11 mouse cellular contexts compared by ENCODE assay signal in genomic region chr6:115854432-115854831, GRCm38 (mm10). TPM values are rescaled to one million over a fixed set of nuclear protein-coding genes. Genes with fewer than 3 reads are reported as not detected.
DNase-seq lines count a peak whose midpoint lies in the region; ATAC-seq and TF ChIP-seq lines count a peak whose summit lies in the region.
"Had no signal": no experiment of that assay in that cellular context is flagged by ENCODE, and none has a peak within 500 bp of the region (broad histone marks: within the 10 kb centered on the region; RNA-seq: fewer than 3 reads in every experiment).

No protein-coding gene starts in this region.

- H3K9me3 ChIP-seq in embryonic facial prominence, embryonic 14.5 days (ENCODE audit: control insufficient read depth, low read length) = no peaks in the 10 kb centered on the region
- H3K9me3 ChIP-seq: forebrain, embryonic 13.5 days had no signal

- 0 out of 2 replicates have a peak, but pooled peaks cover 7% of the 10 kb centered on the region for H3K36me3 ChIP-seq in embryonic facial prominence, embryonic 14.5 days (ENCODE audit: control insufficient read depth, insufficient read depth, low read length)

- peak; percentile 26 to 37 for DNase-seq in cerebellum, postnatal 14 days
- DNase-seq in layer of hippocampus, adult 2 months (ENCODE audit: low spot score in 2 of 2) = no peak
- no peak for DNase-seq in layer of hippocampus, adult 8-10 months (ENCODE audit: low spot score in 2 of 2)
- DNase-seq in B cell, adult 2 months = peak; percentile 55 to 58
- DNase-seq in embryonic facial prominence, embryonic 14.5 days (ENCODE audit: low spot score) = no peak
- no peak for DNase-seq in adrenal gland, postnatal 25 days
- DNase-seq in urinary bladder, adult 18-20 months (ENCODE audit: low spot score in 2 of 2) = no peak
- DNase-seq: cerebellum, adult 11 months had no signal

- H3K4me1 ChIP-seq in embryonic facial prominence, embryonic 14.5 days (ENCODE audit: control insufficient read depth, insufficient read depth, low read length) = peaks cover 14% of the 10 kb centered on the region

- H3K27ac ChIP-seq in layer of hippocampus, adult 2 months = peak overlapping the region; percentile 92
- H3K27ac ChIP-seq in embryonic facial prominence, embryonic 14.5 days (replicated peaks; ENCODE audit: low read depth, low read length) = peak overlapping the region; percentile 85; the same call in 1 of the 2 replicates

- H3K4me2 ChIP-seq in embryonic facial prominence, embryonic 14.5 days (ENCODE audit: low read depth, low read length) = no peak overlapping the region

- no peak overlapping the region for H3K9ac ChIP-seq in embryonic facial prominence, embryonic 14.5 days (ENCODE audit: low read depth, low read length)

- ATAC-seq in cerebellum, adult (ENCODE audit: insufficient number of reproducible peaks, low FRiP score, low TSS enrichment) = no peak
- no peak for ATAC-seq in embryonic facial prominence, embryonic 14.5 days (ENCODE audit: low read depth)

- TF ChIP-seq CTCF in layer of hippocampus, adult 2 months (conservative IDR thresholded peaks at IDR 0.05) = peak; percentile 74

- H3K27me3 ChIP-seq in embryonic facial prominence, embryonic 14.5 days (replicated peaks; ENCODE audit: control insufficient read depth, insufficient read depth, low read length) = no peaks in the 10 kb centered on the region
- H3K27me3 ChIP-seq: forebrain, embryonic 13.5 days had no signal

- H3K4me3 ChIP-seq in layer of hippocampus, adult 2 months = no peak overlapping the region
- no peak overlapping the region for H3K4me3 ChIP-seq in embryonic facial prominence, embryonic 14.5 days (ENCODE audit: low read depth, low read length)

- 67% methylated on average over 2 of the region's 2 CpGs for WGBS in embryonic facial prominence, embryonic 14.5 days

RNA-seq across cellular contexts. Expression of gene Ift122, which starts 1.2 kb away (rescaled TPM):
- total RNA-seq in layer of hippocampus, adult 2 months (2021) = 10 to 100 TPM; 30.3 TPM
- total RNA-seq in layer of hippocampus, adult 8-10 months (2022) = 10 to 100 TPM; 26.3 to 37.8 (median 30.0) TPM
- polyA plus RNA-seq in embryonic facial prominence, embryonic 14.5 days (2014; fragmentation: Nextera tagmentation; extraction: Ambion mirVana) = 20.4 and 21.8 TPM in 2 replicates
- 19.2 and 22.2 TPM in 2 replicates for total RNA-seq in adrenal gland, postnatal 25 days (2021)

RNA-seq across cellular contexts. Expression of gene Mbd4, which starts 1.3 kb away (rescaled TPM):
- total RNA-seq in layer of hippocampus, adult 2 months (2021) = 1 to 10 TPM; 6.3 to 6.8 TPM
- total RNA-seq in layer of hippocampus, adult 8-10 months (2022) = 1 to 10 TPM; 5.7 to 7.3 (median 6.6) TPM
- 13.3 and 13.4 TPM in 2 replicates for polyA plus RNA-seq in embryonic facial prominence, embryonic 14.5 days (2014; fragmentation: Nextera tagmentation; extraction: Ambion mirVana)
- 4.0 and 4.8 TPM in 2 replicates for total RNA-seq in adrenal gland, postnatal 25 days (2021)

RNA-seq across cellular contexts. Expression of gene Efcab12, which starts 16.2 kb away (rescaled TPM):
- 1 to 10 TPM; 3.9 to 4.5 TPM for total RNA-seq in layer of hippocampus, adult 2 months (2021)
- total RNA-seq in layer of hippocampus, adult 8-10 months (2022) = 1 to 10 TPM; 4.3 to 5.7 (median 5.4) TPM
- 0.79 and 0.89 TPM in 2 replicates for polyA plus RNA-seq in embryonic facial prominence, embryonic 14.5 days (2014; fragmentation: Nextera tagmentation; extraction: Ambion mirVana)
- 1.9 TPM in 1 of 2 replicates, not detected in the other for total RNA-seq in adrenal gland, postnatal 25 days (2021)
- total RNA-seq: hematopoietic stem cell, adult 5-6 weeks had no signal

RNA-seq across cellular contexts. Expression of gene Rpl32, which starts 45.9 kb away (rescaled TPM):
- total RNA-seq in layer of hippocampus, adult 2 months (2021) = 100 to 1,000 TPM; 488 to 493 TPM
- total RNA-seq in layer of hippocampus, adult 8-10 months (2022) = 100 to 1,000 TPM; 486 to 663 (median 564) TPM
- 2,245 and 2,432 TPM in 2 replicates for polyA plus RNA-seq in embryonic facial prominence, embryonic 14.5 days (2014; fragmentation: Nextera tagmentation; extraction: Ambion mirVana)
- 1,141 and 1,199 TPM in 2 replicates for total RNA-seq in adrenal gland, postnatal 25 days (2021)

Comparison
In these comparisons a context has a peak if more than half of its experiments do, and no peak if none do; other contexts are left out.
1. DNase-seq: peak in cerebellum, postnatal 14 days (2 of 2) and B cell, adult 2 months (2 of 2); none in layer of hippocampus, adult 2 months (0 of 2), layer of hippocampus, adult 8-10 months (0 of 2), embryonic facial prominence, embryonic 14.5 days (single experiment), adrenal gland, postnatal 25 days (single experiment) and urinary bladder, adult 18-20 months (0 of 2).